Mouse (Mus musculus) CD4-positive naive resting alpha-beta T cell, adult 57 days (primary cell): ENCODE results near the gene Kctd15. TPM values are rescaled to one million over a fixed set of nuclear protein-coding genes. Genes with fewer than 3 reads are reported as not detected.

Source experiments
- total RNA-seq: library from RNA; stranded (reverse); gene quantifications from one replicate; pipeline ENCODE4 v1.2.4, GENCODE M21; 2023

Gene Kctd15
- 0.33 TPM for total RNA-seq

GRCm38 (mm10) chr7:34656632-34657031 is at the start of gene Kctd15:
Gene Kctd15 (minus strand): TSS chr7:34656732.

Other genes starting within 250 kb of the Kctd15 start
- gene Chst8, start 156.0 kb upstream of the Kctd15 start, total RNA-seq: not detected